Mouse (Mus musculus): ENCODE results near the gene Lims1.

The Lims1 gene

GRCm38 (mm10) chr10:58382621-58383101, 59.4 kb downstream of the Lims1 start:
- no peak for DNase-seq (ENCODE audit: low read depth, low spot score)

GRCm38 (mm10) chr10:58383282-58383681, 60.0 kb downstream of the Lims1 start:
- DNase-seq (ENCODE audit: low read depth, low spot score), result no peak

GRCm38 (mm10) chr10:58383761-58384160, 60.5 kb downstream of the Lims1 start:
- no peak for DNase-seq (ENCODE audit: low read depth, low spot score)

- no peak for DNase-seq (ENCODE audit: low read depth, low spot score)
Measured at GRCm38 (mm10) chr10:58385629-58386028, 62.4 kb downstream of the Lims1 start.

GRCm38 (mm10) chr10:58386997-58387396, 63.7 kb downstream of the Lims1 start:
- DNase-seq (ENCODE audit: low read depth, low spot score), result no peak

GRCm38 (mm10) chr10:58388648-58389047, 65.4 kb downstream of the Lims1 start:
- DNase-seq (ENCODE audit: low read depth, low spot score), result peak; percentile 11

GRCm38 (mm10) chr10:58389151-58389550, 65.9 kb downstream of the Lims1 start:
- no peak for DNase-seq (ENCODE audit: low read depth, low spot score)

GRCm38 (mm10) chr10:58392435-58392834, 69.2 kb downstream of the Lims1 start:
- DNase-seq (ENCODE audit: low read depth, low spot score), result no peak

- no peak for DNase-seq (ENCODE audit: low read depth, low spot score)
Measured at GRCm38 (mm10) chr10:58393026-58394014, 70.1 kb downstream of the Lims1 start.

GRCm38 (mm10) chr10:58394170-58394569, 70.9 kb downstream of the Lims1 start:
- DNase-seq (ENCODE audit: low read depth, low spot score), result peak; percentile 22

- DNase-seq (ENCODE audit: low read depth, low spot score), result no peak
Measured at GRCm38 (mm10) chr10:58395315-58395714, 72.0 kb downstream of the Lims1 start.

- no peak for DNase-seq (ENCODE audit: low read depth, low spot score)
Measured at GRCm38 (mm10) chr10:58395723-58396122, 72.5 kb downstream of the Lims1 start.

- no peak for DNase-seq (ENCODE audit: low read depth, low spot score)
Measured at GRCm38 (mm10) chr10:58396600-58396999, 73.3 kb downstream of the Lims1 start.

GRCm38 (mm10) chr10:58398941-58399340, 75.7 kb downstream of the Lims1 start:
- DNase-seq (ENCODE audit: low read depth, low spot score), result no peak

- DNase-seq (ENCODE audit: low read depth, low spot score), result no peak
Measured at GRCm38 (mm10) chr10:58401838-58402237, 78.6 kb downstream of the Lims1 start.

- no peak for DNase-seq (ENCODE audit: low read depth, low spot score)
Measured at GRCm38 (mm10) chr10:58404639-58405038, 81.4 kb downstream of the Lims1 start.

GRCm38 (mm10) chr10:58405285-58405948, 82.2 kb downstream of the Lims1 start:
- DNase-seq (ENCODE audit: low read depth, low spot score), result no peak

GRCm38 (mm10) chr10:58405949-58406305, 82.7 kb downstream of the Lims1 start:
- DNase-seq (ENCODE audit: low read depth, low spot score), result no peak

GRCm38 (mm10) chr10:58412331-58412730, 89.1 kb downstream of the Lims1 start:
- no peak for DNase-seq (ENCODE audit: low read depth, low spot score)

- no peak for DNase-seq (ENCODE audit: low read depth, low spot score)
Measured at GRCm38 (mm10) chr10:58412852-58413251, 89.6 kb downstream of the Lims1 start.

- no peak for DNase-seq (ENCODE audit: low read depth, low spot score)
Measured at GRCm38 (mm10) chr10:58416702-58417101, 93.4 kb downstream of the Lims1 start.

- DNase-seq (ENCODE audit: low read depth, low spot score), result no peak
Measured at GRCm38 (mm10) chr10:58418290-58418971, 95.2 kb downstream of the Lims1 start.

Data from ES-CJ7 (cell line).